Mouse (Mus musculus) mesoderm, embryonic 11.5 days (tissue): Measurements from ENCODE around the gene Tmpo.

ENCODE experiments used
- DNase-seq: peaks from one replicate; pipeline ENCODE4 v3.0.0-alpha.2; 2012; ENCODE audit warnings: low read depth, low spot score

Tmpo gene

DNA sequence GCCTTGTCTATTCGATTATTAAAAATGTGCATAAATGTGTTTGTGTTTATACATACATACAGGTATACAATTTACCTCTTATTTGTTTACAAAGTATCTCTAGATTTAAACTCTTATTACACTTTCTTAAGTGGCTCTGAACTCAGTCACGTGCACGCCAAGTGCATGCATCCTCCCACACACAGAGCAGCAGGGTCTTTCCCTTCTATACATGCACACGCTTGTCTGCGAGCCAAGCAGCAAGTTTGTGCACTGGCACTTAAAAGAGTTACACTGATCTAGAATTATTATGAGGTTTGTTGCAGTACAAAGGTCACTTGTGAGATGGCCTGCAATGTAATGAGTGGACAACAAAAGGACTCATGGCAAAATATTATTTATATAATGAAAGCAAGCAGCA lies 20.1 kb downstream of the Tmpo start:
- no peak for DNase-seq

DNA sequence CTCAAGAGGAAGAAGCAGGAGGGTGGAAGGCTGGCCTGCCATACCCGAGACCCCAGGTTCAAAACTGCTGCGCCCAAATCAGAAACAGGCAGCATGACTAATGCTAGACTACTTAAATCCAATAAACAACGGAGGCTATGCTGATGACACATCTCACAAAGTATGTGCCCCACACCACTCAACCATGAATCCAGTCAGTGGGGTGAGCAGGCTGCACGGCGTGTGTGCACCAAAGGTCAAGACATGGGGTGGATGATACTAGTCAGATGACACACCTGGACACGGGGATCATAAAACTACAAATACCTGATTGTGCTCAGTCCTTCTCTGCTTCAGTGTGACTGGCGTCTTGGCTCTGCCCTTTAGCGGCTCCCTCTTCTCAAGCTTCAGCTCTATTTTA lies 22.7 kb downstream of the Tmpo start:
- no peak for DNase-seq

- DNase-seq, result no peak
These were observed 24.8 kb downstream of the Tmpo start for GRCm38 (mm10) chr10:91156338-91156737.

GRCm38 (mm10) chr10:91153894-91154503 lies 27.1 kb downstream of the Tmpo start:
- no peak for DNase-seq

- DNase-seq, result no peak
These were observed 35.7 kb downstream of the Tmpo start for GRCm38 (mm10) chr10:91145413-91145812.

DNA sequence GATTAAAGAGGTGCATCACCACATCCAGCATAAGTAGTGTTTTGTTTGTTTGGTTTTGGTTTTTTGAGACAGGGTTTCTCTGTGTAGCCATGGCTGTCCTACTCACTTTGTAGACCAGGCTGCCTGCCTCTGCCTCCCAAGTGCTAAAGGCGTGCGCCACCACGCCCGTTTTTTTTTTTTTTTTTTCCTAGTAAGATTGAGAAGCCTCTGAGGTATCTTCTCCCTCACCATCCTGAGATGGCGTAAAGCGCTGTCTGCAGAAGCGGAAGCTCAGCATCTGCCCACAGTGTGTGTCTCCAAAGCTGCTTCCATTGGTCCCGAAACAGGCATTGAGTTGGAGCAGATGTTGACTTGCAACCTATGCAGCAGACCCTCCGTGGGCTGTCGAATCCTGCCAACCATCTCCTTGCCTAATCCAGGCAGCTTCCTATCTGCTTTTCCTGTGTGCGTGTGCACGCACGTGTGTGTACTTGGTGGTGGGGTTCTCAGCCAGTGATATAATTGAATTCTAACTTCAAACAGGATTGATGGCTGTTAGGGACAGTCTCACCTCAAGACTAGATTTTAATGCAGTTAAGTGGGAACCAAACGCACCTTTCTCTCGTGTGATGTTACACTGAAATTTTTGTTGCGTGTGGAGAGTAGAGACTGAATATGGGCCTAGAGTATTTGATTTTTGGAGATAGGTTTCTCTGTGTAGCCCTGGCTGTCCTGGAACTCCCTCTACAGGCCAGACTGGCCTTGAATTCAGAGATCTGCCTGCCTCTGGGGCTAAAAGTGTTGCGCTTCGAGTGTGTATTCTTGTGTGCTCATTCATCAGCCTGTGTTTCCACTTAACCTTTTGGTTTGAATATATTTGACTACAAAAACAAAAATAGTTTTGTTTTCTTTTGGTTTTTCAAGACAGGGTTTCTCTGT lies 37.5 kb downstream of the Tmpo start:
- no peak for DNase-seq

- no peak for DNase-seq
These were observed 38.4 kb downstream of the Tmpo start for GRCm38 (mm10) chr10:91142654-91143191.

DNA sequence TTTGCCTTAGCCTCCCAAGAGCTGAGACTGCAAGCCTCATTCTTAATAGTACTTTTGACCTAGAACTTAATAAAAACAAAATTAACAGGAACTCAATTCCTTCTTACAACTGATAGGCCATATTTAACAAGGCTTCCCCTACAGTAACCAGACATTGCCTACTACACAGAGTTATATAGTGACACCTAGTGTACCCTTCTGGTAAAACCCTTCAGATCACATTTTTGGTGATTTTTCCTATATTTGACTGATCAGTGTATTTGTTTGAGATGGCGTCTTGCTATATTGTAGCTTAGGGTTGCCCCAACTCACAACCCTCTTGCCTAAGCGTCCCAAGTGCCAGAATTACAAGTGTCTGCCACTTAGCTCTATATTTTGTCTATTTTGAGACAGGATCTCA lies 39.6 kb downstream of the Tmpo start:
- DNase-seq, result peak; percentile 52

- DNase-seq, result no peak
These were observed 41.9 kb downstream of the Tmpo start for GRCm38 (mm10) chr10:91139148-91139766.

DNA sequence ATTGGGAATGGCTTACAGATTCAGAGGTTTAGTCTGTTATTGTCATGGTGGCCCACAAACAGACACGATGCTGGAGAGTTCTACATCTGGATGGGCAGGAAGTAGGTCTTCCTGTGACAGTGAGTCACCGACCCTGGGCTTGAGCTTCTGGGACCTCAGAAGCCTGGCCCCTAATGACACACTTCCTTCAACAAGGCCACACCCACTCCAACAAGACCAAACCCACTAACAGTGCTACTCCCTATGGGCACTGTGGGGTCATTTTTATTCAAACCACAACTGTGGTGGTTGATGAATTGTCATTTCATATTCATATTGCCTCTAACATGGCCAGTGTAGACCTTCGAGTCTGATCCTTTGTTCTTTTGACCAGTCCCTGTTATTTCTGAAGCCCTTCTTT lies 42.8 kb downstream of the Tmpo start:
- DNase-seq, result no peak

DNA sequence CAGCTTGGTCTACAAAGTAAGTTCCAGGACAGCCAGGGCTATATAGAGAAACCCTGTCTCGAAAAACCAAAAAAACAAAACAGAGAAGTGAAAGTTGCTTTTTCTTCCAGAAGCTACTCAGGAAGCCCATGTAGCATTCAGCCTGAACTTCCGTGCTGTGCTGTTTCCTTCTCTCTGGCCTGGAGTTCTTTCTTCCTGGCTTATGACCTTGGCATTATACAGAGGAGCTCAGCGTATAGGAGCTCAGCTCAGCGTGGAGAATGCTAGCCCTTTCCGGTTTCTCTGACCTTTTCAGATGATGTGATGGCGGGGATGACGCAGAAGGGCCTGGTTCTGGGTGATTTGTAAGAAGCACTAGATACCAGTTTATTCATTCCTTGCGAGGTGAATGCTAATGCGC lies 43.7 kb downstream of the Tmpo start:
- DNase-seq, result no peak

DNA sequence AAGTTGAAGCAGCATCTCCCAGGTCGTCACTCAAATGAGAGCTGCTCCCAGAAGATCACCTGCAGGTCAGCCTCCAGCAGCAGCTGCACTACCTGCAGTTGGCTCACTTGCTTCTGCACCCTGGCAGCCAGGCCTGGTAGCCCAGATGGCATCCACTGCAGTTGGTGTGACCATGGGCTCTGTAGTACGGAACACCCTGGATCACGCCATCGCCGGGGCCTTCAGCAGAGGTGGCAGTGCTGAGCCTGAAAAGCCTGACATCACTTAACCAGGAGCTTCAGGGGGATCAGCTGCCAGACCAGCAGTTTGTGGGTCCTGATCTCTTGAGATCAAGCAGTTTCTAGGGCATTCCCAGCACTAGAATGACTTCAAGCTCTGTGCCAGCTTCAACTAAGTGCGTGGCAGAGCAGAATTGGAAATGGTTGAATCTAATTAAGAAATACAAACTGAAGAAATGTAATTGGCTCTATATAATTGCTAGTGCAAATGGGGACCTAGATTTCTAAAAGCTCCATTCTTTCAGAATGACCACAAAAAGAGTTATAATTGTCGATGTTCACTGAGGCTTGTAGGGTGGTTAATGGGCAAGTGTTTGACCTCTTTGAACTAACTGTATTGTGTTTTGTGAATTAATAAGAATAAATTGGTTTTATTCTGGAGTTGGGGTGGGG lies 45.7 kb downstream of the Tmpo start:
- no peak for DNase-seq

DNA sequence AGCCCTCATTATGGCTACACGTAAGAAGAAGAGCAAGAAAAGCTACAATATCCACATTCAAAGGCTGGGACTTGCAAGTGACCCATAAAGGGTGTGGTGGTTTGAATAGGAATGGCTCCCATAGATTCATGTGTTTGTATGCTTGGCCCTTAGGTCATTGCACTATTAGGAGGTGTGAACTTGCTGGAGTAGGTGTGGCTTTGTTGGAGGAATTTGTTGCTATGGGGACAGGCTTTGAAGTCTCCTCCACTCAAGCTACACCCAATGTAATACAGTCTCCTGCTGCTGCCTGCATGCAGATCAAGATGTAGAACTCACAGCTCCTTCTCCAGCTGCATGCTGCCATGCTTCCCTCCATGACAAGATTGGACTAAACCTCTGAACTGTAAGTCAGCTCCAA lies 49.5 kb downstream of the Tmpo start:
- DNase-seq, result no peak

DNA sequence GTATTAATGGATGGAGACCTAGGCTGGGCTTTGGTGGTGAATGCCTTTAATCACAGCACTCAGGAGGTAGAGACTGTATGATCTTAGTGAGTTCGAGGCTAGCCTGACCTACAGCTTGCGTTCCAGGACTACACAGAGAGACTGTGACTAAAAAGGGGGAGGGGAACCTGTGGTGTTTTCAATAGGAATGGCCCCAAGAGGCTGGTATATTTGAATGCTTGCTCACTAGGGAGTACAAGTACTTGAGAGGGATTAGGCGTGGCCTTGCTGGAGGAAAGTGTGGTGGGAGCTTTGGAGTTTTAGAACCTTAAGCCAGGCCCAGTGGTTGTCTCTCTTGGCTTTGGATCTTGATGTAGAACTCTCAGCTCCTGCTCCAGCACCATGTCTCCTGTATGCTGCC lies 50.3 kb downstream of the Tmpo start:
- no peak for DNase-seq

- DNase-seq, result no peak
These were observed 52.5 kb downstream of the Tmpo start for GRCm38 (mm10) chr10:91128551-91129160.

DNA sequence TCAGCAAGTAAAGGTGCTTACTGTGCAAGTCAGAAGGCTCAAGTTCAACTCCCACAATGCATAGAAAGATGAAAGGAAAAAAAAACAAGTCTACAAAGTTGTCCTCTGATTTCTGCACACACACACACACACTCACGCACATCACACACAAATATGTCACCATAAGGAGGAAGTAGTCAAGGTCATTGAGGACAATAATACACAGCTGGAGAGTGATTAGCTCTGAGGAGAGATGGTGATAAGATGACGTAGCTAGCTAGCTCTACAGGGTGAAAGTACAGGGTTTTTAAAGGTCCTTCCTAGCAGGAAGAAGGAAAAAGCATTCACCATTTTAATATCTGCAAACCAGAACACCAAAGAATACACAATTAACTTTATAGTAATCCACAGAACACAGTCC lies 53.7 kb downstream of the Tmpo start:
- no peak for DNase-seq

DNA sequence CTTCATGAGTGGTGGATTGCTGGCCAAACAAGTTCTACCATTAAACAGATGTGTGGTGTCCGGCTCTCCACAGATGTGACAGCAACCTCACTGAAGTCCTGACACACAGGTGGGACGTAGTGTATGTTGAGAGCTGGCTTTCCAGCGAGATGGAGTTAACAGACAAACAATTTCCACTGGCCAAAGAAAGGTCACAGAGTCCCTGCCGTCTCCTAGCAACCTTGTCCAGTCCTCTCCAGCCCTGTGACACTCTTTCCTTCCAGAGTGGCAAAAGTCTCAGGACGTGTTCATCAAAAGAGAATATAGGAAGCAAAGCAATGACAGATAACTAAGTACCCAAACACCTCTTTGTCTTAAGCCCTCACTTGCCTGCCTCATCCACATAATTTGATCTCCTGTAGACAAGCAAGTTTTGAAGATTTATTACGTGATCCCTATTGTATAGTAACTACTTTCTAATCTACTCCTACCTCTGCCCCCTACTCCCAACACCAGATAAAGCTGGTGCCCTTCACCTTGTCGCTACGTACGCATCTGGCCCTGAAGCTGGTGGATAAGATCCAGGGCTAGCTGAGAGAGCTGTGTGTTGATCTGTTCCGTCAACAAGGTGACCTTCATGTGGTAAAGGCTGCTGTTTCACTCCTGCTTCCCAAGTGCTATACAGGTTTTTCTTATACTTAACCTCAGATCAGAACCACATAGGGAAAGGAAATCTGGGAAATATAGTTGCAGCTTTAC lies 54.3 kb downstream of the Tmpo start:
- no peak for DNase-seq

GRCm38 (mm10) chr10:91123828-91124822 lies 57.0 kb downstream of the Tmpo start, which contains the start of gene Slc25a3:
Slc25a3 (minus strand) TSS chr10:91124059.
- peak; percentile 100 for DNase-seq

DNA sequence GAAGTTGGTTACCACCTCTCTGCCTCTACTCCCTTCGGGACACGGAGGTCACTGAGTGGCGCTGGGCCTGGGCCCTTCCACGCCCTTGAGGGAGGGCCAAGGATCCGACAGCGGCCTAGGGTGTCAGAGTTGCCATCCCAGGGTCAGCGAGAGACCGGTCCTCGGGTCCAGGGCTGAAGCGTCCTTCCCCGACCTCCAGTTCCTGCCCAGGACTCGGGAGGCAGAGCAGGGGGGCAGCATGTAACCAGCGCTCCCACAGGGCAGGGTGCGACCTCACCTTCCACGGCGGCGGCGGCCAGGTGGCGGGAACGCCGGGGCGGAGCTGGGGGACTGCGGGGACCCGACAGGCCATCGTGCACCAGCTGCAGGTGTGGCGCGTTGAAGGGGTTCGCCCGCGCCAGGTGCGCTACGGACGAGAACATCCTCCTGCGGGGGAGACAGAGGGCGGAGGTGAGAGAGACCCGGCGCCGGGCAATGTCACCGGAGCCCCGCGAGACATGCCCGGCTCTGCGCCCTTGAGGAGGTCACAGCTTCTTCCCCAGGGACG lies 57.8 kb downstream of the Tmpo start:
- no peak for DNase-seq
